Mouse (Mus musculus): Measurements from ENCODE around the gene Muc2. TPM values are rescaled to one million over a fixed set of nuclear protein-coding genes. Genes with fewer than 3 reads are reported as not detected.

Muc2 gene
- polyA plus RNA-seq, 1 experiment from 2014 or later: 1.6 TPM

- H3K9me3 ChIP-seq (ENCODE audit: control insufficient read depth, low read length): no peaks in the 10 kb centered on the region
- no peak overlapping the region for H3K4me3 ChIP-seq (ENCODE audit: low read depth, low read length)
- H3K4me1 ChIP-seq (replicated peaks; ENCODE audit: control insufficient read depth, insufficient read depth, low read length): no peaks in the 10 kb centered on the region; the same call in 1 of the 2 replicates
- WGBS: 93% methylated on average over 2 of the region's 2 CpGs
- DNase-seq (ENCODE audit: low spot score): no peak
- no peaks in the 10 kb centered on the region for H3K27me3 ChIP-seq (replicated peaks; ENCODE audit: control insufficient read depth, insufficient read depth, low read length)
- no peaks in the 10 kb centered on the region for H3K36me3 ChIP-seq (ENCODE audit: control insufficient read depth, insufficient read depth, low read length)
- H3K9ac ChIP-seq (ENCODE audit: low read length): no peak overlapping the region
- no peak for ATAC-seq (replicated peaks; ENCODE audit: low FRiP score, low TSS enrichment, low read depth)
- H3K27ac ChIP-seq (ENCODE audit: low read depth): no peak overlapping the region
- no peak overlapping the region for H3K4me2 ChIP-seq (ENCODE audit: low read length)
These were observed 84.7 kb downstream of the Muc2 start for GRCm38 (mm10) chr7:141774855-141775254.

DNA sequence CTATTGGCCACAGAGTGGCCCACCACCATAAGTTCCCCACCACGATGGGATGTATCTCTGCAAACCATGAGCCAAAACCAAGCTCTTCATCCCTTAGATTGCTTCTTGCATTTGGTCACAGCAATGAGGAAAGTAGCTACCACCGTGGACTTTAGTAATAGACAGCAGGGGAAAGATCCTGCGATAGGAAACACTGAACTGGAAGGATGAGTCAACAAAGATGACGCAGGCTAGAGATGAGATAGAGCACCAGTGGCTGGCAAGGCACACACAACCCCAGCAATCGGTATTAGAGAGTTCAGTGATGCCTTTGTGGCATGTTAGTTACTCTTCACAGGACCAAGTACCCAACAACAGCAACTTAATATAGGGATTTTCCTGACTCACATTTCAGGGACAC, 86.1 kb downstream of the Muc2 start:
- H3K4me1 ChIP-seq (replicated peaks; ENCODE audit: control insufficient read depth, insufficient read depth, low read length): no peaks in the 10 kb centered on the region; the same call in 1 of the 2 replicates
- H3K36me3 ChIP-seq (ENCODE audit: control insufficient read depth, insufficient read depth, low read length): no peaks in the 10 kb centered on the region

DNA sequence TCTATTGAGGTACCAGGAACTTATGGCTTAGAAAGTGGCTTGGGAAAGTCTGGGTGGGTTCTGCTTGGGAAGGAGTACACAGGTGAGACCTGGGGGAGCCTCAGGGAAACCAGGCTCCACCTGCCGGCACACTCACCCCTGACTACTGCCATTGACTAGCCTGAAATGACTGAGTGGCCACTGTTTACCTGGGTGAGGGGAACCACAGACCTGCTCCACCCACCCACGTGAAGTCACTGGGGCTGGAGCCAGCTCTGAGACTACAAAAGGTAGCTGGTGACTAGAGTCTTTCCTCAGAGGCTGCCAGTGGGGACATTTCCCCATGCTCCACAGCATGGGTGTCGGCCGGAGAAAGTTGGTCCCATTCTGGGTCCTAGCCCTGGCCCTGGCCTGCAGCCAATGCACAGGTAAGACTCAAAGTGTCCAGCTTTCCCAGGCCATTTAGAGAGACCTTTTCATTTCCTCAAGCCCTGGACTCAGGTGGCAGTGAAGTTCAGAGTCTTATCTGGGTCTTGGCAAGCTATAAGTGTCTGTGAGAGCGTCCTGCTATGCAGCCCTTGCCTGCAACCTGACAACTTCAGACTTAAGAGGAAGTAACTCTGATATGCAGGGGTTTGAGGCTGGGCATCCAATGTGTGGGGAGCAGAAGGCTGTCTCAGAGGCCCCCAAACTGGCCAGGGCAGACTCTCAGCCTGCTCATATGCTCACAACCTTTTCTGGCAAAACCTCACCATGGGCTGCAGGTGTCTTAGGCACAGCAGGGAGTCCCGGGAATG, 98.7 kb downstream of the Muc2 start, which contains the start of gene Muc5ac:
Gene Muc5ac (plus strand): TSS at position 296 of the 776 bp plus-strand sequence.
- H3K27ac ChIP-seq (ENCODE audit: low read depth): no peak within 1 kb of the TSS
- no peaks in the 10 kb centered on the region for H3K9me3 ChIP-seq (ENCODE audit: control insufficient read depth, low read length)
- no peaks in the 10 kb centered on the region for H3K36me3 ChIP-seq (ENCODE audit: control insufficient read depth, insufficient read depth, low read length)
- H3K27me3 ChIP-seq (replicated peaks; ENCODE audit: control insufficient read depth, insufficient read depth, low read length): no peaks in the 10 kb centered on the region
- H3K9ac ChIP-seq (ENCODE audit: low read length): no peak within 1 kb of the TSS
- no peak within 1 kb of the TSS for H3K4me2 ChIP-seq (ENCODE audit: low read length)
- H3K4me1 ChIP-seq (replicated peaks; ENCODE audit: control insufficient read depth, insufficient read depth, low read length): no peaks in the 10 kb centered on the region
- DNase-seq (ENCODE audit: low spot score) (no peak), ATAC-seq (replicated peaks; ENCODE audit: low FRiP score, low TSS enrichment, low read depth) (no peak)
- no peak within 1 kb of the TSS for H3K4me3 ChIP-seq (ENCODE audit: low read depth, low read length)
- 83% methylated on average over 6 of the region's 6 CpGs for WGBS

More for the DNA sequence above, 86.1 kb downstream of the Muc2 start:
- Histone ChIP-seq H3K9ac (ENCODE audit: low read length) (no peak overlapping the region), H3K4me2 (ENCODE audit: low read length) (no peak overlapping the region), H3K9me3 (ENCODE audit: control insufficient read depth, low read length) (no peaks in the 10 kb centered on the region), H3K27ac (ENCODE audit: low read depth) (no peak overlapping the region), H3K4me3 (ENCODE audit: low read depth, low read length) (no peak overlapping the region), H3K27me3 (replicated peaks; ENCODE audit: control insufficient read depth, insufficient read depth, low read length) (no peaks in the 10 kb centered on the region)
- DNase-seq (ENCODE audit: low spot score) (no peak), ATAC-seq (replicated peaks; ENCODE audit: low FRiP score, low TSS enrichment, low read depth) (no peak)
- WGBS: 86% methylated on average over 5 of the region's 5 CpGs

GRCm38 (mm10) chr7:141794251-141794650, 104.1 kb downstream of the Muc2 start:
- H3K9me3 ChIP-seq (ENCODE audit: control insufficient read depth, low read length): peaks cover 7% of the 10 kb centered on the region
- H3K4me3 ChIP-seq (ENCODE audit: low read depth, low read length): no peak overlapping the region
- no peaks in the 10 kb centered on the region for H3K36me3 ChIP-seq (ENCODE audit: control insufficient read depth, insufficient read depth, low read length)
- no peak overlapping the region for H3K27ac ChIP-seq (ENCODE audit: low read depth)
- no peak for ATAC-seq (replicated peaks; ENCODE audit: low FRiP score, low TSS enrichment, low read depth)
- WGBS: 95% methylated on average over 1 of the region's 1 CpGs
- H3K9ac ChIP-seq (ENCODE audit: low read length): no peak overlapping the region
- H3K27me3 ChIP-seq (replicated peaks; ENCODE audit: control insufficient read depth, insufficient read depth, low read length): no peaks in the 10 kb centered on the region
- H3K4me1 ChIP-seq (replicated peaks; ENCODE audit: control insufficient read depth, insufficient read depth, low read length): no peaks in the 10 kb centered on the region
- DNase-seq (ENCODE audit: low spot score): no peak
- no peak overlapping the region for H3K4me2 ChIP-seq (ENCODE audit: low read length)

DNA sequence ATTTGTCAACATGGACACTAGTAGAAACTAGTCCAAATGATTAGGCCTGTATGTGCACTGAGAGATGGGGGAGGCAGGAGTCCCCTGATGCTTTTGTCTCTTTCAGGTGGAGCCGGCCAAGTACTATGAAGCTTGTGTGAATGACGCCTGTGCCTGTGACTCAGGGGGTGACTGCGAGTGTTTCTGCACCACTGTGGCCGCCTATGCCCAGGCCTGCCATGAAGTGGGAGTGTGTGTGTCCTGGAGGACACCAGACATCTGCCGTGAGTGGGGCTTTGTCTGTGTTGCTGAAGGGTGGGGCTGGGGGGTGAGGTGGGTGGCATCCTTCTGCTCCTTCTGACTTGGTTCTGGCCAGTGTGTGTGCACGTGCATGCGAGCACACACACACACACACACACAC, 113.1 kb downstream of the Muc2 start:
- peaks cover 2% of the 10 kb centered on the region for H3K9me3 ChIP-seq (ENCODE audit: control insufficient read depth, low read length)
- DNase-seq (ENCODE audit: low spot score) (no peak), ATAC-seq (replicated peaks; ENCODE audit: low FRiP score, low TSS enrichment, low read depth) (no peak)
- no peak overlapping the region for H3K9ac ChIP-seq (ENCODE audit: low read length)
- H3K4me3 ChIP-seq (ENCODE audit: low read depth, low read length): no peak overlapping the region
- no peak overlapping the region for H3K27ac ChIP-seq (ENCODE audit: low read depth)
- no peaks in the 10 kb centered on the region for H3K36me3 ChIP-seq (ENCODE audit: control insufficient read depth, insufficient read depth, low read length)
- no peak overlapping the region for H3K4me2 ChIP-seq (ENCODE audit: low read length)
- H3K4me1 ChIP-seq (replicated peaks; ENCODE audit: control insufficient read depth, insufficient read depth, low read length): no peaks in the 10 kb centered on the region
- 82% methylated on average over 7 of the region's 7 CpGs for WGBS
- H3K27me3 ChIP-seq (replicated peaks; ENCODE audit: control insufficient read depth, insufficient read depth, low read length): no peaks in the 10 kb centered on the region

Other genes starting within 250 kb of the Muc2 start
- gene Pidd1, start 246.3 kb upstream of the Muc2 start, polyA plus RNA-seq (2014; fragmentation: Nextera tagmentation; extraction: Ambion mirVana): 10.6 and 11.5 TPM in 2 replicates
- 1,554 and 1,709 TPM in 2 replicates for gene Rplp2, start 243.0 kb upstream of the Muc2 start, polyA plus RNA-seq (2014; fragmentation: Nextera tagmentation; extraction: Ambion mirVana)
- 24.6 and 30.2 TPM in 2 replicates for gene Pnpla2, start 235.1 kb upstream of the Muc2 start, polyA plus RNA-seq (2014; fragmentation: Nextera tagmentation; extraction: Ambion mirVana)
- gene Cracr2b, start 229.2 kb upstream of the Muc2 start, polyA plus RNA-seq (2014; fragmentation: Nextera tagmentation; extraction: Ambion mirVana): 13.8 and 14.0 TPM in 2 replicates
- 73.4 and 73.5 TPM in 2 replicates for gene Cd151, start 222.9 kb upstream of the Muc2 start, polyA plus RNA-seq (2014; fragmentation: Nextera tagmentation; extraction: Ambion mirVana)
- 67.7 and 73.4 TPM in 2 replicates for gene Polr2l, start 215.2 kb upstream of the Muc2 start, polyA plus RNA-seq (2014; fragmentation: Nextera tagmentation; extraction: Ambion mirVana)
- 75.1 and 83.9 TPM in 2 replicates for gene Tspan4, start 215.1 kb upstream of the Muc2 start, polyA plus RNA-seq (2014; fragmentation: Nextera tagmentation; extraction: Ambion mirVana)
- 39.0 and 42.1 TPM in 2 replicates for gene Chid1, start 150.5 kb upstream of the Muc2 start, polyA plus RNA-seq (2014; fragmentation: Nextera tagmentation; extraction: Ambion mirVana)
- 70.0 and 77.7 TPM in 2 replicates for gene Ap2a2, start 128.2 kb upstream of the Muc2 start, polyA plus RNA-seq (2014; fragmentation: Nextera tagmentation; extraction: Ambion mirVana)
- gene Muc6, start 35.0 kb upstream of the Muc2 start, polyA plus RNA-seq (2014; fragmentation: Nextera tagmentation; extraction: Ambion mirVana): 0.23 and 0.24 TPM in 2 replicates
- gene Muc5ac, start 98.6 kb downstream of the Muc2 start, polyA plus RNA-seq (2014; fragmentation: Nextera tagmentation; extraction: Ambion mirVana): not detected in 2 replicates
- gene Muc5b, start 148.7 kb downstream of the Muc2 start, polyA plus RNA-seq (2014; fragmentation: Nextera tagmentation; extraction: Ambion mirVana): 0.01 TPM in 1 of 2 replicates, not detected in the other
- 47.4 and 48.1 TPM in 2 replicates for gene Tollip, start 228.2 kb downstream of the Muc2 start, polyA plus RNA-seq (2014; fragmentation: Nextera tagmentation; extraction: Ambion mirVana)